Mouse (Mus musculus) G1E (cell line): ENCODE measurements around the gene Man1b1. TPM values are rescaled to one million over a fixed set of nuclear protein-coding genes. Genes with fewer than 3 reads are reported as not detected.

Experiments used
- ATAC-seq: 2 replicates; pipeline ENCODE4 v1.8.0; 2016; ENCODE audit warnings: mild to moderate bottlenecking; ENCODE audit not compliant: insufficient number of reproducible peaks, poor library complexity, low FRiP score, severe bottlenecking; ENCODE audit errors: extremely low read depth
- DNase-seq: peaks from one replicate; pipeline ENCODE4 v3.0.0; 2012; ENCODE audit warnings: low spot score
- H3K27me3 ChIP-seq: 2 replicates; pipeline ENCODE4 v1.6.1; 2012; ENCODE audit warnings: mild to moderate bottlenecking, low read length, inconsistent platforms; ENCODE audit not compliant: insufficient read depth
- H3K36me3 ChIP-seq: replicated peaks from 2 replicates; pipeline ENCODE3; 2012; ENCODE audit warnings: mild to moderate bottlenecking, inconsistent platforms
- H3K4me1 ChIP-seq: 2 replicates; pipeline ENCODE4 v1.6.1; 2012; ENCODE audit warnings: low read depth, low read length, inconsistent platforms, mixed read lengths; ENCODE audit not compliant: insufficient read depth
- H3K4me3 ChIP-seq: 2 replicates; pipeline ENCODE4 v1.5.1; 2012; ENCODE audit warnings: low read depth, mild to moderate bottlenecking, inconsistent platforms, low read length, moderate library complexity, mixed read lengths
- H3K9me3 ChIP-seq: replicated peaks from 2 replicates; pipeline ENCODE4 v1.6.1; 2012; ENCODE audit warnings: inconsistent platforms
- CTCF ChIP-seq: IDR thresholded peaks from 2 replicates; pipeline ENCODE4 v1.5.1; 2012; ENCODE audit warnings: low read depth, low read length, inconsistent platforms, mixed read lengths
- GATA1 ChIP-seq: IDR thresholded peaks from 2 replicates; pipeline ENCODE4 v1.6.1; 2012; ENCODE audit warnings: borderline replicate concordance, low read length, inconsistent platforms, mixed read lengths
- GATA2 ChIP-seq: IDR thresholded peaks from 2 replicates; pipeline ENCODE4 v1.6.1; 2012; ENCODE audit warnings: low read depth, low read length, inconsistent platforms, borderline replicate concordance
- POLR2AphosphoS5 ChIP-seq: IDR thresholded peaks from 2 replicates; pipeline ENCODE4 v1.6.1; 2012; ENCODE audit warnings: low read depth, low read length, inconsistent platforms; ENCODE audit not compliant: insufficient replicate concordance
- TAL1 ChIP-seq: conservative IDR thresholded peaks from 2 replicates; pipeline ENCODE4 v1.6.1; 2012; ENCODE audit warnings: low read depth, low read length, inconsistent platforms, mixed read lengths
- polyA plus RNA-seq: library from polyadenylated mRNA; stranded (reverse); fragments of >175 nt; gene quantifications from 2 replicates; pipeline ENCODE4 v1.2.3, GENCODE M21; 2012
- total RNA-seq, 2 experiments: library from RNA; stranded (forward) in 1 of 2; stranded (reverse) in 1 of 2; fragments of 200-1000 nt in 1 of 2; fragments of >200 nt in 1 of 2; fragmentation: Nextera tagmentation in 1 of 2; gene quantifications; 2 replicates each; pipeline ENCODE4 v1.2.3; 2014 to 2017

The Man1b1 gene
- total and polyA plus RNA-seq, 3 experiments = 18.0 to 45.3 (median 38.3) TPM

DNA sequence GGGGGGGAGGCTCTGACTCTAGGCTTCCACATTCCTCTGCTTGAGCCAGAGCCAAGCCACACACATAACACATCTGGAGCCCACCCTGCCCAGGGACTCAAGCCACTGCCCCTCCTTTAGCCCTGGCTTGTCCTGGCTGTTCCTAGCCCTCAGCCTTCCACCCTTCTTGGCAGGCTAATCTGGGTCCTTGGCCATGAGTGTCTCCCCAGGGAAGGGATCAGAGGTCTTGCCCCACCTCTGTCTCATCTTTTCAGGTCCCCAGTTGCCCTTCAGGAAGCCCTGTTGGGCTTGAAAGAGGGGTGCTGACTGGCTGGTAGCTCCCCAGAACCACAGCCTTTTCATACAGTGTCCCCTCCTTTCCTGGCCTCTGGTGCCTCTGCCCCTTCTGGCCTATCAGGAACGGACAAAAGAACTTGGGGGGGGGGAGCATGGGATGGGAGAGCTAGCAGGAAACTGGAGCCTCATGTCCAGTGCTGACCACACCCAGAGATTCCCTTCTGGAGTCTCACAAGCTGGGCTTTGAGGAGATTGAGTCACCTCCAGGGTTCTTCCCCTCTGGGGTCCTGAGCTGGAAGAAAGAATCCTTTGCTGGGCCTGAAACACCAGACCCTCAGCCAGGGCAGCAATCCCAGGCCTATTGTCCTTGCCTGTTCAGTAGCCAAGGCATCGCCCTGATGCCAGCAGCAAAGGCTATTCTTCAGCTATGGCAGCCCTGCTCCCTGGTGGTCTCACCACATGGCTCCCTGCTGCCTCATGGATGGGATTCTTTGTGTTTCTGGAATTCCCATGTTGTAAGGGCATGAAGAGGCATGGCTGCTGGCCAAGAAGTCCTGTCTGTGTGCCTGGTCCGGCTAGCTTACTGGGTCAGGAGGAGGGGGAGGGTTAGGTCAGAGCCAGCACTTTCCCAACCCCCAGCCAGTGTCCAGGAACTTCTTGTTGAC is 62.4 kb downstream of the Man1b1 start:
- TF ChIP-seq TAL1 (no peak), GATA2 (no peak), GATA1 (no peak), POLR2AphosphoS5 (no peak), CTCF (no peak)
- H3K4me1 ChIP-seq = no peaks in the 10 kb centered on the region; the same call in 1 of the 2 replicates
- H3K27me3 ChIP-seq = peaks cover 58% of the 10 kb centered on the region
- DNase-seq (no peak), ATAC-seq (no peak)
- no peaks in the 10 kb centered on the region for H3K36me3 ChIP-seq
- H3K9me3 ChIP-seq = no peaks in the 10 kb centered on the region
- H3K4me3 ChIP-seq = no peak overlapping the region

GRCm38 (mm10) chr2:25395721-25396596 is 63.8 kb downstream of the Man1b1 start, which contains the start of gene Entpd2:
TSS of gene Entpd2 (plus strand) at chr2:25395874.
- H3K4me1 ChIP-seq = no peaks in the 10 kb centered on the region; the same call in 1 of the 2 replicates
- TF ChIP-seq CTCF = no peak
- TF ChIP-seq GATA1 = no peak
- TF ChIP-seq POLR2AphosphoS5 = no peak
- no peak for TF ChIP-seq TAL1
- TF ChIP-seq GATA2 = no peak
- peaks cover 65% of the 10 kb centered on the region for H3K27me3 ChIP-seq
- H3K4me3 ChIP-seq = no peak within 1 kb of the TSS
- H3K9me3 ChIP-seq = no peaks in the 10 kb centered on the region
- DNase-seq = no peak
- no peaks in the 10 kb centered on the region for H3K36me3 ChIP-seq
- no peak for ATAC-seq

GRCm38 (mm10) chr2:25396597-25396983 is 64.5 kb downstream of the Man1b1 start:
- H3K9me3 ChIP-seq = no peaks in the 10 kb centered on the region
- DNase-seq = no peak
- no peak for TF ChIP-seq POLR2AphosphoS5
- no peak for TF ChIP-seq GATA1
- no peak for TF ChIP-seq GATA2
- no peak for TF ChIP-seq TAL1
- TF ChIP-seq CTCF = no peak
- H3K4me1 ChIP-seq = no peaks in the 10 kb centered on the region; the same call in 1 of the 2 replicates
- H3K4me3 ChIP-seq = no peak overlapping the region
- H3K36me3 ChIP-seq = no peaks in the 10 kb centered on the region
- ATAC-seq = no peak
- peaks cover 65% of the 10 kb centered on the region for H3K27me3 ChIP-seq

GRCm38 (mm10) chr2:25397010-25397409 is 64.9 kb downstream of the Man1b1 start:
- DNase-seq = no peak
- H3K4me1 ChIP-seq = no peaks in the 10 kb centered on the region; the same call in 1 of the 2 replicates
- no peaks in the 10 kb centered on the region for H3K36me3 ChIP-seq
- no peaks in the 10 kb centered on the region for H3K9me3 ChIP-seq
- peaks cover 65% of the 10 kb centered on the region for H3K27me3 ChIP-seq
- H3K4me3 ChIP-seq = no peak overlapping the region
- ATAC-seq = no peak
- TF ChIP-seq GATA1 = no peak

GRCm38 (mm10) chr2:25398065-25398464 is 65.9 kb downstream of the Man1b1 start:
- no peak for ATAC-seq
- H3K9me3 ChIP-seq = no peaks in the 10 kb centered on the region
- H3K27me3 ChIP-seq = peaks cover 70% of the 10 kb centered on the region
- TF ChIP-seq TAL1 = no peak
- TF ChIP-seq CTCF = no peak
- TF ChIP-seq GATA2 = no peak
- TF ChIP-seq POLR2AphosphoS5 = no peak
- no peak for TF ChIP-seq GATA1
- no peak for DNase-seq
- peaks cover 6% of the 10 kb centered on the region for H3K4me1 ChIP-seq
- no peaks in the 10 kb centered on the region for H3K36me3 ChIP-seq
- H3K4me3 ChIP-seq = no peak overlapping the region

DNA sequence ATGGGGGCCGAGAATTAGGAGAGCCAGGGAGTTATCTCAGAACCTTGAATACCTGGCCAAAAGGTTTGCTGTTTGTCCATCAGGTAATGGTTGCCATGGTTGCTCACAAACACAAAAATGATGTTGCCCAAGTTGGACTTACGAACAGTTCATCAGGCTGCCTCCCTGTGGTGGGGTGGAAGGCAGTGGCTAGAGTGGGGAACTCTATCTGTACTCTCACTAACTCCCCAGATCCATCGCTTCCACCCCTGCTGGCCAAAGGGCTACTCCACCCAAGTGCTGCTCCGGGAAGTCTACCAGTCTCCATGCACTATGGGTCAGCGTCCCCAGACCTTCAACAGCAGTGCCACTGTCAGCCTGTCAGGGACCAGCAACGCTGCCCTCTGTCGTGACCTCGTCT is 66.9 kb downstream of the Man1b1 start, which contains the start of gene Npdc1:
TSS of gene Npdc1 (plus strand) at position 301 of the 400 bp plus-strand sequence.
- Histone ChIP-seq H3K4me1 (peaks cover 6% of the 10 kb centered on the region), H3K36me3 (no peaks in the 10 kb centered on the region), H3K27me3 (peaks cover 78% of the 10 kb centered on the region), H3K9me3 (no peaks in the 10 kb centered on the region), H3K4me3 (no peak within 1 kb of the TSS)
- ATAC-seq = no peak
- DNase-seq = no peak
- TF ChIP-seq CTCF (no peak), POLR2AphosphoS5 (no peak), TAL1 (no peak), GATA1 (no peak), GATA2 (no peak)
